Mouse (Mus musculus) forebrain, embryonic 15.5 days (tissue): Measurements from ENCODE around the gene Esrrg. TPM values are rescaled to one million over a fixed set of nuclear protein-coding genes. Genes with fewer than 3 reads are reported as not detected.
A peak's percentile ranks its signal among the peaks of the same experiment; 100 is the strongest.

Experiments
- ATAC-seq: fragments of 200-750 bp; cut with Nextera tagmentation; replicated peaks from 2 replicates; pipeline ENCODE4 v1.8.0; 2017; ENCODE audit warnings: mild to moderate bottlenecking, moderate TSS enrichment, moderate library complexity
- H3K27ac ChIP-seq: fragments of 300-500 bp; sonication (generic); replicated peaks from 2 replicates; pipeline ENCODE4 v1.5.1; 2015; ENCODE audit warnings: mild to moderate bottlenecking, inconsistent platforms
- H3K27me3 ChIP-seq: fragments of 300-500 bp; sonication (generic); 2 replicates; pipeline ENCODE4 v1.6.1; 2015; ENCODE audit warnings: inconsistent platforms
- H3K36me3 ChIP-seq: fragments of 300-500 bp; sonication (generic); 2 replicates; pipeline ENCODE4 v1.6.1; 2015; ENCODE audit warnings: mild to moderate bottlenecking, inconsistent platforms
- H3K4me1 ChIP-seq: fragments of 300-500 bp; sonication (generic); 2 replicates; pipeline ENCODE4 v1.6.1; 2015; ENCODE audit warnings: inconsistent platforms
- H3K4me2 ChIP-seq: fragments of 300-500 bp; sonication (generic); replicated peaks from 2 replicates; pipeline ENCODE4 v1.6.1; 2015; ENCODE audit warnings: mild to moderate bottlenecking, inconsistent platforms
- H3K4me3 ChIP-seq: fragments of 300-500 bp; sonication (generic); 2 replicates; pipeline ENCODE4 v1.5.1; 2015; ENCODE audit warnings: mild to moderate bottlenecking, inconsistent platforms
- H3K9ac ChIP-seq: fragments of 300-500 bp; sonication (generic); replicated peaks from 2 replicates; pipeline ENCODE4 v1.6.1; 2015; ENCODE audit warnings: mild to moderate bottlenecking, inconsistent platforms
- H3K9me3 ChIP-seq: fragments of 300-500 bp; sonication (generic); 2 replicates; pipeline ENCODE4 v1.6.1; 2016; ENCODE audit warnings: inconsistent platforms
- WGBS: fragments of 180-500 bp; shearing (Covaris S2); methylation state at CpG from one replicate; pipeline ENCODE4 v1.1.7; 2015; ENCODE audit warnings: mixed read lengths; 5-methylcytosine and 5-hydroxymethylcytosine counted together
- polyA plus RNA-seq: library from polyadenylated mRNA; unstranded; fragments of >200 nt; fragmentation: Nextera tagmentation; extraction: Ambion mirVana; gene quantifications from 2 replicates; pipeline ENCODE4 v1.2.1, GENCODE M21; 2015

Gene Esrrg
- polyA plus RNA-seq, 1 experiment from 2014 or later, result 9.9 TPM

DNA sequence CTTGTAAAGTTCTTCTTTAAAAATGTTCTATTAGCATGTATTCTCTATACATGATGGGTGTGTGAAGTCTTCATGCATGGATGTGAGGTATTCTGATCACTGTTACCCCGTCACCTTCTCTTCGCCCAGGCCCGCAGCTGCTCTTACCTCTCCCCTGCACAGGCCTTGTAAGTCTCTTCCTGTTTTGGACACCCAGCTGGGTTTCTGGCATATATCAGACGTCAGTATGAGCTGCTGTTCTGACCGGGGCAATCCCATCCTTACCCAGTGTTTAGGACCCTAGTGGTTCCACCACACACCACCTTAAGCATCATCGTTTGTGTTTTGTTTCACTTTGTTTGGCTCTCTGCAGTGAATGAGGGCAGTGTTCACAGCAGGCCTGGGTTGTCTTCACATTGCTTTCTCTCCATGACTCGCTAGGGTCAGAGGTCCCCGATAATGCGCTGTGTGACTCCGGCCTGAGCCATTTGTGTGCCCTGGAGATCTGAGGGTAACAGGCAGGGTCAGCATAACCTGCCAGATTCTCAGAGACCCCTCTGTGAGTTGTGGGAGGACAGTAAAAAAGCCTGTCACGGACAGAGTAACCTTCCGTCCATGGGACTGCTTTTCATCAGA is 471.8 kb downstream of the Esrrg start:
- ATAC-seq, result no peak
- no peak overlapping the region for H3K4me2 ChIP-seq
- H3K4me1 ChIP-seq, result peaks cover 20% of the 10 kb centered on the region
- H3K9ac ChIP-seq, result no peak overlapping the region
- no peak overlapping the region for H3K4me3 ChIP-seq
- no peak overlapping the region for H3K27ac ChIP-seq
- no peaks in the 10 kb centered on the region for H3K27me3 ChIP-seq
- H3K9me3 ChIP-seq, result no peaks in the 10 kb centered on the region
- 71% methylated on average over 12 of the region's 12 CpGs for WGBS
- no peaks in the 10 kb centered on the region for H3K36me3 ChIP-seq

DNA sequence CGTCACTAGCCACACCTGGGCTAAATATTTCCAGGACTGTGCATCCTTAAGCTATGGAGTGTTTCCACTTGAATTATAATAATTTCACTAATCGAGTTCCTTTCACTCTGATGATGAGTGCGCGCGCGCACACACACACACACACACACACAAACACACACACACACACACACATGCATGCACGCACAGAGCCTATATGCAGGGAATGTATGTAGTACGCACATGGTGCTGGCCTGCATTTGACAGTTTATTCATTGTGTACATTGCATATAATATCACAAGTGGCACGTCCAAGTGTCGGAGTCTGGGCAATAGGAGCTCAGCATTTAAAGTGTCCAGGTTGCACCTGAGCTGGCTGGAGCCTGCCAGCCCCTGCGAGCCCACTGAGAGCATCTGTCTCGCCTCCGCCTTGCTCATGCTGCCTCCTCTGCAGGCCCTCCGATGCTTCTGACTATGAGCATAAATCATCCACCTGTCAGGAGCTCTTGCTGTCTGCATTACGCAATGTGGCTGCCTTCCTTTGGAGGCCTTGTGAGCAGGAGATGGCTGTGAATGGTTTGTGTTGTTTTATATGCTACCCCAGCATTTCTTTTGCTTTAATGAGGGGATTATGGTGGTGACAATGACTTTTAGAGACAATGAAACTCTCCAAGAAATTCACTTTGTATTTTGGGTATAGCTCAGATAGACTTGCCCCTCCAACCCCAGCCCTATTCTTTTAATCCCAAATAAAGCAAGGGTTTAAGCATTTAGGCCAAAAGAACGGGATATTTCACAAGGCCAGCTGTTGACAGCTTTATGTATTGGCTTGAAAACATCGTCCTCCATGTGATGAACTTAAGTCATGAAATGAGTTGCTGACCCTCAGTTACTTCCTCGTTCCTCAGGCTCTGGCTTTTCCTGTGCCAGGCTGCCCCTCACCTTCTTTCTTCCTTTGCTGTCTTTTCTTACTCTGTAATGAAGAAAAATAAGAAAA is 474.4 kb downstream of the Esrrg start:
- 57% methylated on average over 18 of the region's 18 CpGs for WGBS
- no peaks in the 10 kb centered on the region for H3K9me3 ChIP-seq
- H3K36me3 ChIP-seq, result no peaks in the 10 kb centered on the region
- H3K9ac ChIP-seq, result no peak overlapping the region
- H3K4me2 ChIP-seq, result no peak overlapping the region
- no peak overlapping the region for H3K27ac ChIP-seq
- peaks cover 29% of the 10 kb centered on the region for H3K4me1 ChIP-seq
- H3K27me3 ChIP-seq, result no peaks in the 10 kb centered on the region
- H3K4me3 ChIP-seq, result no peak overlapping the region
- no peak for ATAC-seq

DNA sequence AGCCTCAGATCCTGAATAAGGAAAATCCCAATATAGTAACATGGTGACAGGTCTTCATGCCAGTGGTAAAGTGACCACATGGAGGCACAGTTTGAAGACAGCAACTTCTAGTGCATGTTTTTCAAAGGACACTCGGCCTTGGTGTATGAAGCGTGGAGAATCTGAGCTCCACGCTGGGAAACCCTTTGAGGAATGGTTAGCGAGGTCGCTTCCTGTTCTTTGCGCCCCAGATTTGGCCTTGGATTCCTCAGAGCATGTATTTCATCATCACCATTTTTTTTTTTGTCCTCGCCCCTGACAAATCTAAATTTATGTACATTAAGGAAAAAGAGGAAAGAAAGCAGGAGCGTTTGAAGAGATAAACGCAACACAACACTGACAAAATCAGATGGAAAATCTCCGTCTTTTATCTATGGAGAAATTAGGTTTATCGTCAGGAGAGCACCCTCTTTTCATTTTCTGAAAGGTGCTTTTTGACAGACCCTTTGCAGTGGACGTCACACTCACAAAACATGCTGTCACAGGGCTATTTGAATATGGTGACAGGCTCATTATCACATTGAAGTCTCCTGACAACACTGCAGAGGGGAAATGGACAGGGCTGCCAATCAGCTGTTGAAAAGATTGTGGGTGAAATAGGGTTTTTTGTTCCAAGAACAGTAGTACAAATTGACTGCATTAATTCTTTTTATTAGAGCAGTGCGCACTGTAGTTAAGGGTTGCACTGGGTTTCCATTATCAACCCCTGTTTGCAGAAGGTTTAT is 476.7 kb downstream of the Esrrg start:
- WGBS, result 32% methylated on average over 13 of the region's 13 CpGs
- no peaks in the 10 kb centered on the region for H3K36me3 ChIP-seq
- no peak overlapping the region for H3K4me2 ChIP-seq
- H3K4me1 ChIP-seq, result peaks cover 29% of the 10 kb centered on the region
- no peaks in the 10 kb centered on the region for H3K27me3 ChIP-seq
- peak overlapping the region; percentile 66 for H3K27ac ChIP-seq
- H3K9ac ChIP-seq, result no peak overlapping the region
- H3K4me3 ChIP-seq, result no peak overlapping the region
- ATAC-seq, result peak; percentile 88
- H3K9me3 ChIP-seq, result no peaks in the 10 kb centered on the region

DNA sequence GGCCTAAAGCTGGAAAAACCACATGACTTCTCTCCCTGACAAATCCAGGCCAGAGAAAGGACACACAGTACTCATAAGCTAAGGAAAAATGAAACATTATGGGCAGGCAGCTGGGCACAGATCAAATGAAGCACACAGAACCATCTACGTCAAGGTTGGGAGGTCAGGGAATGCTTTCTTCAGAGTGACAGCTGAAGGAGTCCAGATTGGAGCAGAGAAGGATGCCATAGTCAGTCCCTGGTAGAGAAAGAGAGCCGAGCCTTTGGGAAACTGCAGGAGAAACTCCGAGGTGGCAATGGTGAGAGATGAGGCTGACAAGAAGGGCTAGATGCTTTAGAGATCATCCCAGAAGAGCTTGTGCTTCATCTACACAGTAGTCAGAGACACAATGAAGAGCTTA is 485.1 kb downstream of the Esrrg start:
- H3K4me3 ChIP-seq, result no peak overlapping the region
- no peaks in the 10 kb centered on the region for H3K4me1 ChIP-seq
- H3K36me3 ChIP-seq, result no peaks in the 10 kb centered on the region
- no peak overlapping the region for H3K4me2 ChIP-seq
- H3K27ac ChIP-seq, result no peak overlapping the region
- no peaks in the 10 kb centered on the region for H3K27me3 ChIP-seq
- no peaks in the 10 kb centered on the region for H3K9me3 ChIP-seq
- no peak for ATAC-seq
- no peak overlapping the region for H3K9ac ChIP-seq
- WGBS, result 90% methylated on average over 3 of the region's 3 CpGs

DNA sequence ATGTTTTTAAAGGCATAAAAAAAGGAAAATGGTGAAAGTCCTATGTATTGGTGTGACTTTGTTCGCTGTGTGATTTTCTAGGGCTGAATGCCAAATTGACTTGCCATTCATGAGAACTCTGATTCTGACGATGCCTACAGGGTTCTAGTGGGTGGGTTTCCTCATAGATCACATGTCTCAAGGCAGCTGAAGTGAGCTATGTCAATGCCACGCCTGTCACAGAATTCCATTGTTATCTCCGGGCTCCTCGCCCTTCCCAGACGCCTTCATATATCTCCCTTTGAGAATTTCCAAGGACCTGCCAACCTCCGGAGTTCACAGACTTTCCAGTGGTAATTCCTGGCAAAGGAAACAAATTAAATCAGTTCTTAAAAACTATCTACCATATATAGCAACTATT is 493.2 kb downstream of the Esrrg start:
- ATAC-seq, result no peak
- WGBS, result 78% methylated on average over 7 of the region's 7 CpGs
- H3K4me3 ChIP-seq, result no peak overlapping the region

DNA sequence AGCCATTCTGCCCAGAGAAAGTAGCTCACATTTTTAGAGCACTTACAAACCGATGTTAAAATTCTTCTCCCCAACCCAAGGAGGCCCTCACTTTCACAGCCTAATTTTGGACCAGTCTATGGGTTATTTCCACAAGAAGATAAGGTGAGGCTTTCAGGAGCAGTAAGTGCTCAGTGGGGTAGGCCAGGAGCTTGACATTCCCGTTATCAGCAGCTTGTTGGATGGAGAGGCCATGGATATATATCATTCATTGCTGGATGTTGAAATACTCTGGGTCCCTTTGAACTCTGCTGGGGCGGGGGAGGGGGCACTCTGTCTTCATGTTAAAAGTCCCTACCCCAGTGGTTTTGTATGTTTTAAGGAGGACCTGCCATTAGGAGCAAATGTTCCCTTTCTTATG is 494.6 kb downstream of the Esrrg start:
- H3K9me3 ChIP-seq, result no peaks in the 10 kb centered on the region
- H3K9ac ChIP-seq, result no peak overlapping the region
- ATAC-seq, result no peak
- H3K27ac ChIP-seq, result no peak overlapping the region
- 55% methylated on average over 3 of the region's 3 CpGs for WGBS
- H3K36me3 ChIP-seq, result no peaks in the 10 kb centered on the region
- no peak overlapping the region for H3K4me3 ChIP-seq
- no peaks in the 10 kb centered on the region for H3K4me1 ChIP-seq
- H3K27me3 ChIP-seq, result no peaks in the 10 kb centered on the region
- H3K4me2 ChIP-seq, result no peak overlapping the region

More for the DNA sequence above, 493.2 kb downstream of the Esrrg start:
- Histone ChIP-seq H3K4me1 (no peaks in the 10 kb centered on the region), H3K9ac (no peak overlapping the region), H3K4me2 (no peak overlapping the region), H3K27me3 (no peaks in the 10 kb centered on the region), H3K9me3 (no peaks in the 10 kb centered on the region), H3K36me3 (no peaks in the 10 kb centered on the region), H3K27ac (no peak overlapping the region)

DNA sequence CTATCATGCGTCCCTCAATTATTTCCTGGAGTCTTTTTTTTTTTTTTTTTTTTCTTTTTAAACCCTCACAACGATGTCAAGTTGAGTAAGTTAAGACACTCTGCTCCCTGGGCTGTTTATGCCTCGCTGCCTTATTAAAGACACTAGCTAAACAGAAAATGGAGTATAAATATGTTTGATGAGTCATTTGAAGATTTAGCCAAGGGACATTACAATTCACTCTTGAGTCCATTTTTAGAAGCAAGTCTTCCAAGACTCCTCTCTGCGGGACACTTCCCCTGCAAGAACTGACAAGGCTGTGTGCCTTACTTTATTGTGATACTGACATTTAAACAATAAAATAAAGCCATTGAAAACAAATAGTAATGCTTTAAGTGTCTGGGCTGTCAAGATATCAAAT is 496.9 kb downstream of the Esrrg start:
- Histone ChIP-seq H3K4me2 (no peak overlapping the region), H3K9ac (no peak overlapping the region), H3K9me3 (no peaks in the 10 kb centered on the region), H3K4me1 (no peaks in the 10 kb centered on the region), H3K27ac (no peak overlapping the region), H3K4me3 (no peak overlapping the region), H3K36me3 (no peaks in the 10 kb centered on the region), H3K27me3 (no peaks in the 10 kb centered on the region)
- 19% methylated on average over 4 of the region's 4 CpGs for WGBS
- ATAC-seq, result no peak

DNA sequence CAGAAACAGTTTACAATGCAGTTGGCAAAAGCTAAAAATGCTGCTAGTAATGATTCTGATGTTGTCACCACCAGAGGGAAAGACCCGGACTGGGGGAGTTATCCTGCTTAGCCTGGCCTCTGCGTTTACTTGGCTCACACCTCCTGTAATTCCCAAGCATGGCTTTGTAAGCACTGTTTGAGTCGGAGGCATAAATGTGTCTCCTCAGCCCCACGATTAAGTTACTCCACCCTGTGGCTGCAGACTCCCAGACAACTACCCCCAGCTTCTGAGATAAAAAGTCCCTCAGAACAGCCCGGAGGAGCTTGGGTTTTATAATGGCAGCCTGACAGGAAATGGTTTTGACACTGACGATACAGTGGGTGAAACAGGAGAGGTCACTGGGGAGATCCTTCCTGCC is 499.4 kb downstream of the Esrrg start:
- no peak for ATAC-seq

DNA sequence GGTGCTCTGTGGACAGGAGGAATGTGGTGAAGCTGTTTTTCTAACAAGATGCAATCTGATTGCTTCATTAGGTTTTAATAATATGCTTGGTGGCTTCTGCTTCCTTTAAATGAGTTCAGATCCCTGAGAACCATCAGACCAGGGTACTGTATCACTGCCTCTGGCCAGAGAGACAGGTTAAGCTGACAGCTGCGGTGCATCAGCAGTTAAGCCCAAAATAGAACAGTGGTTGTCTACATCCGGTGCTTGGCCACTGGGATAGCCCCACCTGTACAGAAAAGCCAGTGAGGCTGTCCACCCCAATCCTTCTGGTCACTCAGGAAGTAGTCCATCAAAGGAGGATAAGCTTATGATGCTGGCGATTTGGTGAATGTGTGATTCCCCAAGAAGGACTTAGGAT is 503.0 kb downstream of the Esrrg start:
- 89% methylated on average over 3 of the region's 3 CpGs for WGBS
- no peaks in the 10 kb centered on the region for H3K36me3 ChIP-seq
- no peak for ATAC-seq
- H3K27me3 ChIP-seq, result no peaks in the 10 kb centered on the region
- no peaks in the 10 kb centered on the region for H3K9me3 ChIP-seq
- H3K27ac ChIP-seq, result no peak overlapping the region
- no peak overlapping the region for H3K4me3 ChIP-seq
- H3K4me2 ChIP-seq, result no peak overlapping the region
- H3K9ac ChIP-seq, result no peak overlapping the region
- H3K4me1 ChIP-seq, result no peaks in the 10 kb centered on the region

More for the DNA sequence above, 499.4 kb downstream of the Esrrg start:
- H3K4me1 ChIP-seq, result no peaks in the 10 kb centered on the region
- H3K4me2 ChIP-seq, result no peak overlapping the region
- no peak overlapping the region for H3K27ac ChIP-seq
- H3K27me3 ChIP-seq, result no peaks in the 10 kb centered on the region
- no peaks in the 10 kb centered on the region for H3K9me3 ChIP-seq
- H3K4me3 ChIP-seq, result no peak overlapping the region
- no peak overlapping the region for H3K9ac ChIP-seq
- no peaks in the 10 kb centered on the region for H3K36me3 ChIP-seq
- WGBS, result 66% methylated on average over 6 of the region's 6 CpGs

DNA sequence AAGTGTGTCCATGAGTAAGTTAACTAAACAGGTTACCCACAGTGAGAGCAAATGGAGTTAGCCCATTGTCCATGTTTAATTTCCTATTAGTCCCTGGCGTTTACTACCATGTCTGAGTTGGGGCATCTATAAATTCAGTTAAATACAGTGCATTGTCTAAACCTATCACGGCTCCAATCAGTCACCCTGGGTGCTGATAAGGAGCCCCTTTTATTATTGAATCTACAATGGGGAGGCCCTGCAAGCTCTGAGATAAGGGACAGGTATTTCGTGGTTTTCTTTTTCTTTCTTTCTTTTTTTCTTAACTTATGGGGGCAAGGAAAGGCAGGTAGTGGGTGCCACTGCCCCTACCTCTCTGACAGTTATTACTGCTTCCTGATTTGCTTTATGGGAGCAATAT is 504.6 kb downstream of the Esrrg start:
- WGBS, result 77% methylated on average over 3 of the region's 3 CpGs
- H3K27me3 ChIP-seq, result no peaks in the 10 kb centered on the region
- H3K4me1 ChIP-seq, result peaks cover 7% of the 10 kb centered on the region
- no peaks in the 10 kb centered on the region for H3K36me3 ChIP-seq
- H3K9me3 ChIP-seq, result no peaks in the 10 kb centered on the region
- ATAC-seq, result no peak
- H3K27ac ChIP-seq, result no peak overlapping the region
- no peak overlapping the region for H3K4me2 ChIP-seq
- H3K9ac ChIP-seq, result no peak overlapping the region
- H3K4me3 ChIP-seq, result no peak overlapping the region

DNA sequence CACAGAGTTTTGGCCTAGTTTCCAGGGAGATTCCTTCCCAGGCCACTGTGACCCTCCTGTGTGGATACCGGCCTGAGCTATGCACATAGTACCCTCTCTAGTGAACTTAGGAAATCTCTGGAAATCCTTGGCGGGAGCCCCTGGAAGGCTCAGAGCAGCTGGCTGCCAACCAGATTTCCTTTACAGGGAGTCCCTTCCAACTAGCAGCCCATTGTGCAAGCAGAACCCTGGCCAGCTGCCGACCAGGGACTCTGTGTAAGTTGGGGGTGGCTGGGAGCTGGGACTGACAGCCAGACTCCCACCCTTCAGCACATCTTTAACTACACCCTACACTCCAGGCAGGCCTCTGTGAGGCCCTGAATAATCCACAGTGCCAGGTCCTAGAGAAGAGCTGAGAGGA is 509.5 kb downstream of the Esrrg start:
- Histone ChIP-seq H3K4me2 (no peak overlapping the region), H3K4me3 (no peak overlapping the region), H3K27me3 (no peaks in the 10 kb centered on the region), H3K27ac (peak overlapping the region; percentile 41; the same call in 1 of the 2 replicates), H3K9ac (no peak overlapping the region), H3K9me3 (no peaks in the 10 kb centered on the region), H3K4me1 (peaks cover 11% of the 10 kb centered on the region), H3K36me3 (no peaks in the 10 kb centered on the region)
- WGBS, result 7% methylated on average over 3 of the region's 3 CpGs
- peak; percentile 95 for ATAC-seq

DNA sequence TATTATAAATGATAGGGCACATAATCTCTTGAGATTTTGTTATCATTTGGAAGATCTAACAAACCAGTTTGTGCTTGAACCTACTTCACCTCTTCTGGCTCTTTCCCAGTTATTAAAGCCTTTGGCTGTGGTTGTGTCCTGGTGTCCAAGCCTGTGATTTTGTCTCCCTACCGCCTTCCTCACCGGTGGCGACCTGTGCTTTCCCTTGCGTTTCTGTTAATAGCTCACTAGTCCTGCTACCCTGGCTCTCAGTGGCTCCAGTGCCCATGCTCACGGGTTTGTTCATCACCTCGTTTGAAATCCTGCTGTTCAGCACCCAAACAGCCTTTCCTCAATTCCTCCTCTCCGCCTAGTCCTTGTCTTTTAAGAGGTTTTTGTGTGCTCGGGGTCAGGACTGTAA is 511.2 kb downstream of the Esrrg start:
- no peak for ATAC-seq
- Histone ChIP-seq H3K27me3 (no peaks in the 10 kb centered on the region), H3K9me3 (no peaks in the 10 kb centered on the region), H3K9ac (no peak overlapping the region), H3K4me1 (peaks cover 11% of the 10 kb centered on the region), H3K4me3 (no peak overlapping the region), H3K27ac (no peak overlapping the region), H3K4me2 (no peak overlapping the region), H3K36me3 (no peaks in the 10 kb centered on the region)
- WGBS, result 86% methylated on average over 8 of the region's 8 CpGs
